Mouse (Mus musculus): Measurements from ENCODE around the gene Pls3. TPM values are rescaled to one million over a fixed set of nuclear protein-coding genes. Genes with fewer than 3 reads are reported as not detected.

Pls3 gene
- polyA plus RNA-seq, 1 experiment from 2014 or later = 23.3 TPM

- ATAC-seq (ENCODE audit: low read depth) = no peak
- H3K9me3 ChIP-seq (ENCODE audit: control insufficient read depth, low read length) = no peaks in the 10 kb centered on the region
- no peak overlapping the region for H3K27ac ChIP-seq (ENCODE audit: low read depth, low read length)
- no peak overlapping the region for H3K4me3 ChIP-seq (ENCODE audit: low read depth, low read length)
- no peak overlapping the region for H3K9ac ChIP-seq (replicated peaks; ENCODE audit: low read depth, low read length)
- 77% methylated on average over 9 of the region's 9 CpGs for WGBS
- no peaks in the 10 kb centered on the region for H3K36me3 ChIP-seq (ENCODE audit: control insufficient read depth, insufficient read depth, low read length)
- H3K27me3 ChIP-seq (ENCODE audit: control insufficient read depth, insufficient read depth, low read length) = no peaks in the 10 kb centered on the region
- no peaks in the 10 kb centered on the region for H3K4me1 ChIP-seq (ENCODE audit: control insufficient read depth, insufficient read depth, low read length)
- H3K4me2 ChIP-seq (ENCODE audit: low read depth, low read length) = no peak overlapping the region
These were observed 32.1 kb downstream of the Pls3 start for GRCm38 (mm10) chrX:75842835-75843234.

GRCm38 (mm10) chrX:75842120-75842519 lies 32.9 kb downstream of the Pls3 start:
- Histone ChIP-seq H3K27ac (ENCODE audit: low read depth, low read length) (no peak overlapping the region), H3K36me3 (ENCODE audit: control insufficient read depth, insufficient read depth, low read length) (no peaks in the 10 kb centered on the region), H3K4me2 (ENCODE audit: low read depth, low read length) (no peak overlapping the region), H3K4me3 (ENCODE audit: low read depth, low read length) (no peak overlapping the region), H3K27me3 (ENCODE audit: control insufficient read depth, insufficient read depth, low read length) (no peaks in the 10 kb centered on the region), H3K4me1 (ENCODE audit: control insufficient read depth, insufficient read depth, low read length) (no peaks in the 10 kb centered on the region), H3K9ac (replicated peaks; ENCODE audit: low read depth, low read length) (no peak overlapping the region), H3K9me3 (ENCODE audit: control insufficient read depth, low read length) (no peaks in the 10 kb centered on the region)
- ATAC-seq (ENCODE audit: low read depth) = no peak
- WGBS = 85% methylated on average over 2 of the region's 2 CpGs

GRCm38 (mm10) chrX:75840263-75840662 lies 34.7 kb downstream of the Pls3 start:
- H3K9ac ChIP-seq (replicated peaks; ENCODE audit: low read depth, low read length) = no peak overlapping the region
- no peaks in the 10 kb centered on the region for H3K36me3 ChIP-seq (ENCODE audit: control insufficient read depth, insufficient read depth, low read length)
- no peak for ATAC-seq (ENCODE audit: low read depth)
- no peaks in the 10 kb centered on the region for H3K4me1 ChIP-seq (ENCODE audit: control insufficient read depth, insufficient read depth, low read length)
- H3K4me2 ChIP-seq (ENCODE audit: low read depth, low read length) = no peak overlapping the region
- 86% methylated on average over 4 of the region's 4 CpGs for WGBS
- no peak overlapping the region for H3K4me3 ChIP-seq (ENCODE audit: low read depth, low read length)
- H3K27ac ChIP-seq (ENCODE audit: low read depth, low read length) = no peak overlapping the region
- no peaks in the 10 kb centered on the region for H3K9me3 ChIP-seq (ENCODE audit: control insufficient read depth, low read length)
- no peaks in the 10 kb centered on the region for H3K27me3 ChIP-seq (ENCODE audit: control insufficient read depth, insufficient read depth, low read length)

- H3K4me2 ChIP-seq (ENCODE audit: low read depth, low read length) = no peak overlapping the region
- H3K27ac ChIP-seq (ENCODE audit: low read depth, low read length) = no peak overlapping the region
- no peak overlapping the region for H3K9ac ChIP-seq (replicated peaks; ENCODE audit: low read depth, low read length)
- WGBS = 89% methylated on average over 2 of the region's 2 CpGs
- no peak for ATAC-seq (ENCODE audit: low read depth)
- no peaks in the 10 kb centered on the region for H3K27me3 ChIP-seq (ENCODE audit: control insufficient read depth, insufficient read depth, low read length)
- H3K4me1 ChIP-seq (ENCODE audit: control insufficient read depth, insufficient read depth, low read length) = no peaks in the 10 kb centered on the region
- H3K9me3 ChIP-seq (ENCODE audit: control insufficient read depth, low read length) = no peaks in the 10 kb centered on the region
- H3K36me3 ChIP-seq (ENCODE audit: control insufficient read depth, insufficient read depth, low read length) = no peaks in the 10 kb centered on the region
- H3K4me3 ChIP-seq (ENCODE audit: low read depth, low read length) = no peak overlapping the region
These were observed 40.1 kb downstream of the Pls3 start for GRCm38 (mm10) chrX:75834836-75835235.

- Histone ChIP-seq H3K27me3 (ENCODE audit: control insufficient read depth, insufficient read depth, low read length) (no peaks in the 10 kb centered on the region), H3K9ac (replicated peaks; ENCODE audit: low read depth, low read length) (no peak overlapping the region), H3K27ac (ENCODE audit: low read depth, low read length) (no peak overlapping the region), H3K4me3 (ENCODE audit: low read depth, low read length) (no peak overlapping the region), H3K36me3 (ENCODE audit: control insufficient read depth, insufficient read depth, low read length) (no peaks in the 10 kb centered on the region), H3K9me3 (ENCODE audit: control insufficient read depth, low read length) (no peaks in the 10 kb centered on the region), H3K4me2 (ENCODE audit: low read depth, low read length) (no peak overlapping the region), H3K4me1 (ENCODE audit: control insufficient read depth, insufficient read depth, low read length) (no peaks in the 10 kb centered on the region)
- ATAC-seq (ENCODE audit: low read depth) = no peak
- WGBS = 91% methylated on average over 2 of the region's 2 CpGs
These were observed 40.7 kb downstream of the Pls3 start for GRCm38 (mm10) chrX:75834286-75834685.

GRCm38 (mm10) chrX:75833006-75833641 lies 41.9 kb downstream of the Pls3 start:
- Histone ChIP-seq H3K27me3 (ENCODE audit: control insufficient read depth, insufficient read depth, low read length) (no peaks in the 10 kb centered on the region), H3K9me3 (ENCODE audit: control insufficient read depth, low read length) (no peaks in the 10 kb centered on the region), H3K4me3 (ENCODE audit: low read depth, low read length) (no peak overlapping the region), H3K4me1 (ENCODE audit: control insufficient read depth, insufficient read depth, low read length) (no peaks in the 10 kb centered on the region), H3K9ac (replicated peaks; ENCODE audit: low read depth, low read length) (no peak overlapping the region), H3K4me2 (ENCODE audit: low read depth, low read length) (no peak overlapping the region), H3K27ac (ENCODE audit: low read depth, low read length) (no peak overlapping the region), H3K36me3 (ENCODE audit: control insufficient read depth, insufficient read depth, low read length) (no peaks in the 10 kb centered on the region)
- 82% methylated on average over 11 of the region's 11 CpGs for WGBS
- ATAC-seq (ENCODE audit: low read depth) = no peak

GRCm38 (mm10) chrX:75829867-75830255 lies 45.1 kb downstream of the Pls3 start:
- H3K36me3 ChIP-seq (ENCODE audit: control insufficient read depth, insufficient read depth, low read length) = no peaks in the 10 kb centered on the region
- 19% methylated on average over 2 of the region's 2 CpGs for WGBS

GRCm38 (mm10) chrX:75829240-75829866 lies 45.6 kb downstream of the Pls3 start:
- 67% methylated on average over 7 of the region's 7 CpGs for WGBS
- Histone ChIP-seq H3K4me1 (ENCODE audit: control insufficient read depth, insufficient read depth, low read length) (no peaks in the 10 kb centered on the region), H3K9ac (replicated peaks; ENCODE audit: low read depth, low read length) (no peak overlapping the region), H3K27ac (ENCODE audit: low read depth, low read length) (no peak overlapping the region), H3K4me3 (ENCODE audit: low read depth, low read length) (no peak overlapping the region), H3K36me3 (ENCODE audit: control insufficient read depth, insufficient read depth, low read length) (no peaks in the 10 kb centered on the region), H3K4me2 (ENCODE audit: low read depth, low read length) (no peak overlapping the region), H3K27me3 (ENCODE audit: control insufficient read depth, insufficient read depth, low read length) (no peaks in the 10 kb centered on the region), H3K9me3 (ENCODE audit: control insufficient read depth, low read length) (no peaks in the 10 kb centered on the region)
- no peak for ATAC-seq (ENCODE audit: low read depth)

More at GRCm38 (mm10) chrX:75829867-75830255, 45.1 kb downstream of the Pls3 start:
- no peak for ATAC-seq (ENCODE audit: low read depth)
- no peak overlapping the region for H3K4me2 ChIP-seq (ENCODE audit: low read depth, low read length)
- H3K4me3 ChIP-seq (ENCODE audit: low read depth, low read length) = no peak overlapping the region
- H3K9me3 ChIP-seq (ENCODE audit: control insufficient read depth, low read length) = no peaks in the 10 kb centered on the region
- H3K27ac ChIP-seq (ENCODE audit: low read depth, low read length) = no peak overlapping the region
- H3K9ac ChIP-seq (replicated peaks; ENCODE audit: low read depth, low read length) = no peak overlapping the region
- H3K4me1 ChIP-seq (ENCODE audit: control insufficient read depth, insufficient read depth, low read length) = no peaks in the 10 kb centered on the region
- H3K27me3 ChIP-seq (ENCODE audit: control insufficient read depth, insufficient read depth, low read length) = no peaks in the 10 kb centered on the region

- Histone ChIP-seq H3K4me2 (ENCODE audit: low read depth, low read length) (no peak overlapping the region), H3K27ac (ENCODE audit: low read depth, low read length) (no peak overlapping the region), H3K9me3 (ENCODE audit: control insufficient read depth, low read length) (no peaks in the 10 kb centered on the region), H3K4me1 (ENCODE audit: control insufficient read depth, insufficient read depth, low read length) (no peaks in the 10 kb centered on the region), H3K27me3 (ENCODE audit: control insufficient read depth, insufficient read depth, low read length) (no peaks in the 10 kb centered on the region), H3K9ac (replicated peaks; ENCODE audit: low read depth, low read length) (no peak overlapping the region), H3K4me3 (ENCODE audit: low read depth, low read length) (no peak overlapping the region), H3K36me3 (ENCODE audit: control insufficient read depth, insufficient read depth, low read length) (no peaks in the 10 kb centered on the region)
- ATAC-seq (ENCODE audit: low read depth) = no peak
- 66% methylated on average over 1 of the region's 1 CpGs for WGBS
These were observed 56.2 kb downstream of the Pls3 start for GRCm38 (mm10) chrX:75818647-75819271.

Data from neural tube, embryonic 14.5 days (tissue).